Mouse (Mus musculus) B cell, adult 67 days (primary cell): ENCODE results near the gene Hspa13. TPM values are rescaled to one million over a fixed set of nuclear protein-coding genes. Genes with fewer than 3 reads are reported as not detected.

Source experiments
- total RNA-seq, 2 experiments: library from RNA; stranded (reverse); gene quantifications; 4 replicates each; pipeline ENCODE4 v1.2.4; 2023

Hspa13 gene
- 10 to 100 TPM; 14.1 to 15.1 TPM for total RNA-seq

DNA sequence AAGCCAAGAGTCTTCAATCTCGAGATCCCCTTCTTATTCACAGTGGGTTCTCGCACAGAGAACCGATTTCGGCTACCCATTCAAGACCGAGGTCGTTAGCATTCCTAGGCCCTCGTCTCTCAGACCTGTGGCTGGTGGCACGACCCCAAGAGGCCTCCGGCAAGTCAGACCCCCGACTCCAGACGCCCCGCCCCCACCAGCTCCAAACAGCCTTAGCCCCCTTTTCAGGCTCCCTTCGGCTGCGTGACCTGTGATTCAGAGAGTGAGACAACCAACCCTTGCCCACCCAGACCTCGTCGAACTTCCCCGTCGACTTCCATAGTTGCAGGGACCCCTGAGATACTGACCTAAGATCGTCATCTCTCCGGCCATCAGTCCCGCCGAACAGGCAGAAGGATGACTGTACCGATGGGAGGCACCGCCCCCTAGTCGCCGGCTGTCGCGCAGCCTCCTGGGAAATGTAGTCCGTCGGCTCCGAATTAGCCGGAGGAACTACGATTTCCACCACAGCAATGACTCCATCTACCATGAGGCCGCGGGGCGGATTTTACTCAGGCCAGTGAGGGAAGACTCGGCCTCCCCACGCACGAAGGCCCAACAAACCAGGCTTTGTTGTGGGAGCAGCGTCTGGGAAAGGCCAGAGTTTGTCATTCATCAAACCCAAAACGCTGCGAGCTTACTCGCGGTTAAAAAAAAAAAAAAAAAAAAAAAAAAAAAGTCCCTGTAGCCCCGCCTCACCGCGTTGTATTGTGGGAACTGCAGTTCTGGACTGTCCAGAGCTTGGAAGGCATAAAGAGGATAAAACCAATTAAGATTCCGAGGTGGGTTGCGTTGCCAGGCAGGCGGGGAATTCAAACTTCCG lies at the start of gene Hspa13:
Gene Hspa13, minus strand, starts transcription at position 717 of the 862 bp plus-strand sequence.

Other genes starting within 250 kb of the Hspa13 start
- not detected for gene Lipi, start 181.0 kb downstream of the Hspa13 start, total RNA-seq
- gene Rbm11, start 174.3 kb downstream of the Hspa13 start, total RNA-seq, result not detected